Comparison of ENCODE assay signal across 8 mouse cellular contexts in the genomic region with DNA sequence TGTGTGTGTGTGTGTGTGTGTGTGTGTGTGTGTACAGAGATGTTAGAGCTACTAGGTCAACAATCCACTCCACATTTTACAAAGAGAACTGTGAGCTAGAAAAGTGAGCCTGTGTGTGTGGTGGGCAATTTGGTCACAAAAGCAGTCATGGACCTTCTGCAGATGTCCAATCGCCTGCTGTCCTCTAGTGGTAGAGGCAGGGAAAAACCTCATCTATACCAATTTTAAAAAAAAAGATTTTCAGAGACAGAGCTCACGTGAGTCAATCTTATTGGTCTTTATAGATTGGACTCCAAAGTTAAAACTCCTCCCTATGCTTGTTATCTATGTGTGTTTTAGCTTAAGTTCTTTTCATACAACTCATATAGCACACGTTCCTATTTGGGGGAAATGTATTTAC.
DNase-seq lines count a peak whose midpoint lies in the region; ATAC-seq lines count a peak whose summit lies in the region.

No protein-coding gene starts in this region.

- H3K4me1 ChIP-seq in midbrain, embryonic 16.5 days (ENCODE audit: control insufficient read depth, insufficient read depth, low read length), result no peaks in the 10 kb centered on the region

- no peak overlapping the region for H3K9ac ChIP-seq in midbrain, embryonic 16.5 days (ENCODE audit: low read depth, low read length)

- WGBS in midbrain, embryonic 16.5 days, result 15% methylated on average over 3 of the region's 3 CpGs

- no peak overlapping the region for H3K4me3 ChIP-seq in midbrain, embryonic 16.5 days (ENCODE audit: low read depth, low read length)

- no peaks in the 10 kb centered on the region for H3K36me3 ChIP-seq in midbrain, embryonic 16.5 days (ENCODE audit: control insufficient read depth, insufficient read depth, low read length)

- ATAC-seq in midbrain, embryonic 16.5 days, result peak; percentile 86

- H3K27me3 ChIP-seq in midbrain, embryonic 16.5 days (ENCODE audit: control insufficient read depth, insufficient read depth, low read depth, low read length), result no peaks in the 10 kb centered on the region

- H3K4me2 ChIP-seq in midbrain, embryonic 16.5 days (ENCODE audit: low read length), result no peak overlapping the region

- H3K9me3 ChIP-seq in midbrain, embryonic 16.5 days (replicated peaks; ENCODE audit: control insufficient read depth, low read length, poor library complexity, severe bottlenecking), result no peaks in the 10 kb centered on the region

- intact Hi-C loops in left cerebral cortex, postnatal 10 days (cut with DNase I), result loop anchor here (5.0 to 10.0 kb wide), 4 partner anchors 306 to 1056 kb away; a partner anchor contains a TSS
- intact Hi-C loops in heart, postnatal 14 days (cut with DNase I), result loop anchor here (1.0 to 5.0 kb wide), 4 partner anchors 306 to 893 kb away; a partner anchor contains a TSS

- no peak overlapping the region for H3K27ac ChIP-seq in midbrain, embryonic 16.5 days (ENCODE audit: low read length)

- DNase-seq in left cerebral cortex, postnatal 10 days (ENCODE audit: extremely low spot score in 1 of 2, low spot score in 2 of 2), result peak; percentile 28 to 52
- no peak for DNase-seq in left cerebral cortex, adult 9 months (ENCODE audit: low spot score in 2 of 2)
- peak; percentile 29 for DNase-seq in MEL-GATA-1-ER (ENCODE audit: extremely low read depth, low read depth)
- DNase-seq in cerebellum, postnatal 25 days, result peak; percentile 40 to 65
- peak; percentile 32 to 49 for DNase-seq in heart, postnatal 14 days
- peak; percentile 47 to 65 for DNase-seq in kidney, postnatal 4 days
- DNase-seq in testis, postnatal 14 days (ENCODE audit: low spot score), result no peak

Comparison
In these comparisons a context has a peak if more than half of its experiments do, and no peak if none do; other contexts are left out.
1. DNase-seq: peak in left cerebral cortex, postnatal 10 days (2 of 2), MEL-GATA-1-ER (single experiment), cerebellum, postnatal 25 days (2 of 2), heart, postnatal 14 days (2 of 2) and kidney, postnatal 4 days (2 of 2); none in left cerebral cortex, adult 9 months (0 of 2) and testis, postnatal 14 days (single experiment).